Mouse (Mus musculus): ENCODE results near the gene Zbtb12. TPM values are rescaled to one million over a fixed set of nuclear protein-coding genes. Genes with fewer than 3 reads are reported as not detected.

Zbtb12 gene
- polyA plus RNA-seq, 2 experiments: 0.14 to 6.2 TPM

DNA sequence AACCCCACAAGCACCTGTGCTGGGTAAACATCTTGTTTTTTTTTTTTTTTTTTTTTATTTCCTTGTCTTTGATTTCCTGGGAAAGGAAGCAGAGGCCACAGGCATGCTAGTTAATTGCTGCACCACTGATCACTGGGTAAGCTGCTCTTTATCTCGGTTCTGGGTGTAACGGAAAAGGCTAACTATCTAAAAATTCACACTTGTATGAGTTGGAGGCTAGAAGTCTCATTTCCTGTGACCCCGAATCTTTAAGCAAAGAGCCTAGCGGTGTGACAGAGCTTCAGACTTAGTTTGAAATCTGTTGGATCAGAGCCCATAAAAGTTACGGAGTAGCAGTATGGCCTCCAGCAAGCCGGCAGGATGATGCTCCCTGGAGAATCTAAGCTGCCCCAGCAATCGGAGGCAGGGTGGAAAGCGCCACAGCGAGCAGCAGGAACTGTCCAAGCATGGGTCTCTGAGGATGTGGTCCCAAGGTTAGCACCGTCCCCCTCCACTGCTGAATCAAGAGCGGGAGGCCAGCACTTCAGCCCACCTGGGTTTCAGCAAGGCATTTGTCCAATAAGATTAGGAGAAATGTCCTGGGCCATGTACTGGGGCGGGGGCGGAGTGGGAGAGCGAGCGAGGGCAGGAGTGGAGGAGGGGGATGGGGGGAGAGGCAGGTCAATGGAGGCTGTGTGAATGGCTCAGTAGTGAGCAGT, 62.2 kb downstream of the Zbtb12 start:
- peak overlapping the region; percentile 32; the same call in 1 of the 2 replicates for H3K27ac ChIP-seq
- H3K9me3 ChIP-seq (ENCODE audit: control insufficient read depth, low read length): no peaks in the 10 kb centered on the region
- H3K36me3 ChIP-seq (replicated peaks; ENCODE audit: control insufficient read depth, insufficient read depth, low read depth): no peaks in the 10 kb centered on the region
- peak overlapping the region; percentile 70 for H3K4me2 ChIP-seq (ENCODE audit: low read depth)
- WGBS (ENCODE audit: insufficient replicate concordance): 7% methylated on average over 15 of the region's 15 CpGs
- DNase-seq (ENCODE audit: low read depth in 3 of 3, low spot score in 3 of 3) (no peak), ATAC-seq (ENCODE audit: insufficient read depth) (no peak)
- H3K4me3 ChIP-seq (ENCODE audit: insufficient read depth in 1 of 2, low read depth in 2 of 2, low read length in 2 of 2): peak overlapping the region; percentile 42 to 43
- TF ChIP-seq CTCF (IDR thresholded peaks at IDR 0.05; ENCODE audit: low read depth): no peak
- H3K9ac ChIP-seq (replicated peaks): peak overlapping the region; percentile 52
- H3K27me3 ChIP-seq (ENCODE audit: control insufficient read depth, insufficient read depth, low read length): no peaks in the 10 kb centered on the region
- peaks cover 4 to 6% of the 10 kb centered on the region in 2 experiments for H3K4me1 ChIP-seq (replicated peaks; ENCODE audit: control insufficient read depth in 2 of 2, insufficient read depth in 2 of 2, low read length in 1 of 2)

GRCm38 (mm10) chr17:34943128-34943815, 64.0 kb downstream of the Zbtb12 start:
- no peaks in the 10 kb centered on the region for H3K36me3 ChIP-seq (replicated peaks; ENCODE audit: control insufficient read depth, insufficient read depth, low read depth)
- no peak overlapping the region for H3K4me3 ChIP-seq (ENCODE audit: insufficient read depth in 1 of 2, low read depth in 2 of 2, low read length in 2 of 2)
- H3K27me3 ChIP-seq (ENCODE audit: control insufficient read depth, insufficient read depth, low read length): no peaks in the 10 kb centered on the region
- no peak for DNase-seq (ENCODE audit: low read depth in 3 of 3, low spot score in 3 of 3)
- H3K4me2 ChIP-seq (ENCODE audit: low read depth): no peak overlapping the region
- no peaks in the 10 kb centered on the region for H3K9me3 ChIP-seq (ENCODE audit: control insufficient read depth, low read length)
- H3K27ac ChIP-seq: no peak overlapping the region
- peaks cover 4 to 6% of the 10 kb centered on the region in 2 experiments for H3K4me1 ChIP-seq (replicated peaks; ENCODE audit: control insufficient read depth in 2 of 2, insufficient read depth in 2 of 2, low read length in 1 of 2)
- 74% methylated on average over 4 of the region's 4 CpGs for WGBS (ENCODE audit: insufficient replicate concordance)
- TF ChIP-seq EP300 (IDR thresholded peaks at IDR 0.05; ENCODE audit: low read depth) (no peak), CTCF (IDR thresholded peaks at IDR 0.05; ENCODE audit: low read depth) (no peak)
- no peak for ATAC-seq (ENCODE audit: insufficient read depth)
- no peak overlapping the region for H3K9ac ChIP-seq (replicated peaks)

DNA sequence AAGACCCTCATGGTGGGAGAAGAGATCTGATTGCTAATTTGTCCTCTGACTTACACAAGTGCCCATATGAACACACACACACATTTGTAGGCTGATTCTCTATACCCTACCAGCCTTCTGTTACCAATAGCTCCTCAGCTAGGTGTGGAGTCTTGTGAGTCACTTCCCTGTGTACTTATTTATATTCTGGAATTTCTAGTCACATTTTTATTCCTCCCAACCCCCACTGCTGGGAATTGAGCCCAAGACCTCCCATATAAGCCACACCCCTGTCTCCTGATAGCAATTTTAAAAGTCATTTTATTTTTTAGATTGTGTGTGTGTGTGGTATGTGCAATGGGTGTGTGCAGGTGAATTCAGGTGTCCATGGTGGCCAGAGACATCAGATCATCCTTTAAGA, 65.1 kb downstream of the Zbtb12 start:
- Histone ChIP-seq H3K27me3 (ENCODE audit: control insufficient read depth, insufficient read depth, low read length) (no peaks in the 10 kb centered on the region), H3K36me3 (replicated peaks; ENCODE audit: control insufficient read depth, insufficient read depth, low read depth) (no peaks in the 10 kb centered on the region), H3K9ac (replicated peaks) (no peak overlapping the region), H3K27ac (no peak overlapping the region), H3K9me3 (ENCODE audit: control insufficient read depth, low read length) (no peaks in the 10 kb centered on the region), H3K4me2 (ENCODE audit: low read depth) (no peak overlapping the region), H3K4me1 (replicated peaks; ENCODE audit: control insufficient read depth in 2 of 2, insufficient read depth in 2 of 2, low read length in 1 of 2) (peaks cover 4 to 6% of the 10 kb centered on the region in 2 experiments), H3K4me3 (ENCODE audit: insufficient read depth in 1 of 2, low read depth in 2 of 2, low read length in 2 of 2) (no peak overlapping the region)
- TF ChIP-seq CTCF (IDR thresholded peaks at IDR 0.05; ENCODE audit: low read depth) (no peak), EP300 (IDR thresholded peaks at IDR 0.05; ENCODE audit: low read depth) (no peak)
- ATAC-seq (ENCODE audit: insufficient read depth) (no peak), DNase-seq (ENCODE audit: low read depth in 3 of 3, low spot score in 3 of 3) (no peak)

Small RNA genes within 50 kb of the gene (microRNA-seq; reads per million reads assigned to microRNA genes)
- not detected for gene Mir6970
- 4.2 reads per million, percentile 3 among the genes with 10 or more reads in this experiment for gene Mir6971
- not detected for gene Mir6972

Other genes with a start within 250 kb of the Zbtb12 start
Only the 30 nearest of the 38 such genes appear.
- 0.17 and 0.21 TPM in 2 replicates for gene Tnxb, start 208.9 kb upstream of the Zbtb12 start, polyA plus RNA-seq (2012; rRNA removed)
- 0.10 and 0.13 TPM in 2 replicates for gene Tnxb, start 208.9 kb upstream of the Zbtb12 start, polyA plus RNA-seq (2014; fragmentation: Nextera tagmentation; extraction: Ambion mirVana)
- gene C4b, start 135.6 kb upstream of the Zbtb12 start, polyA plus RNA-seq (2012; rRNA removed): 2.6 and 2.9 TPM in 2 replicates
- gene C4b, start 135.6 kb upstream of the Zbtb12 start, polyA plus RNA-seq (2014; fragmentation: Nextera tagmentation; extraction: Ambion mirVana): 3.4 and 4.8 TPM in 2 replicates
- 0.02 TPM in 1 of 2 replicates, not detected in the other for gene Cyp21a1, start 74.9 kb upstream of the Zbtb12 start, polyA plus RNA-seq (2012; rRNA removed)
- gene Cyp21a1, start 74.9 kb upstream of the Zbtb12 start, polyA plus RNA-seq (2014; fragmentation: Nextera tagmentation; extraction: Ambion mirVana): not detected in 2 replicates
- 12.8 and 14.8 TPM in 2 replicates for gene Stk19, start 42.5 kb upstream of the Zbtb12 start, polyA plus RNA-seq (2012; rRNA removed)
- gene Stk19, start 42.5 kb upstream of the Zbtb12 start, polyA plus RNA-seq (2014; fragmentation: Nextera tagmentation; extraction: Ambion mirVana): 10.6 and 13.3 TPM in 2 replicates
- gene Dxo, start 42.5 kb upstream of the Zbtb12 start, polyA plus RNA-seq (2012; rRNA removed): 27.7 and 30.6 TPM in 2 replicates
- 24.0 and 28.1 TPM in 2 replicates for gene Dxo, start 42.5 kb upstream of the Zbtb12 start, polyA plus RNA-seq (2014; fragmentation: Nextera tagmentation; extraction: Ambion mirVana)
- 21.4 and 22.3 TPM in 2 replicates for gene Skiv2l, start 29.3 kb upstream of the Zbtb12 start, polyA plus RNA-seq (2012; rRNA removed)
- gene Skiv2l, start 29.3 kb upstream of the Zbtb12 start, polyA plus RNA-seq (2014; fragmentation: Nextera tagmentation; extraction: Ambion mirVana): 15.0 and 20.2 TPM in 2 replicates
- gene Nelfe, start 29.1 kb upstream of the Zbtb12 start, polyA plus RNA-seq (2012; rRNA removed): 26.9 and 37.5 TPM in 2 replicates
- 42.7 and 49.2 TPM in 2 replicates for gene Nelfe, start 29.1 kb upstream of the Zbtb12 start, polyA plus RNA-seq (2014; fragmentation: Nextera tagmentation; extraction: Ambion mirVana)
- 103 and 159 TPM in 2 replicates for gene Cfb, start 17.0 kb upstream of the Zbtb12 start, polyA plus RNA-seq (2012; rRNA removed)
- 138 and 146 TPM in 2 replicates for gene Cfb, start 17.0 kb upstream of the Zbtb12 start, polyA plus RNA-seq (2014; fragmentation: Nextera tagmentation; extraction: Ambion mirVana)
- gene Gm20547, start 2.6 kb downstream of the Zbtb12 start, polyA plus RNA-seq (2012; rRNA removed): 0.02 TPM in 2 replicates
- not detected in 2 replicates for gene Gm20547, start 2.6 kb downstream of the Zbtb12 start, polyA plus RNA-seq (2014; fragmentation: Nextera tagmentation; extraction: Ambion mirVana)
- 14.6 and 15.6 TPM in 2 replicates for gene C2, start 18.8 kb downstream of the Zbtb12 start, polyA plus RNA-seq (2012; rRNA removed)
- 14.1 and 15.8 TPM in 2 replicates for gene C2, start 18.8 kb downstream of the Zbtb12 start, polyA plus RNA-seq (2014; fragmentation: Nextera tagmentation; extraction: Ambion mirVana)
- gene Ehmt2, start 19.0 kb downstream of the Zbtb12 start, polyA plus RNA-seq (2012; rRNA removed): 28.5 and 29.7 TPM in 2 replicates
- gene Ehmt2, start 19.0 kb downstream of the Zbtb12 start, polyA plus RNA-seq (2014; fragmentation: Nextera tagmentation; extraction: Ambion mirVana): 10.2 TPM in 2 replicates
- 1.0 and 1.6 TPM in 2 replicates for gene Slc44a4, start 35.0 kb downstream of the Zbtb12 start, polyA plus RNA-seq (2012; rRNA removed)
- gene Slc44a4, start 35.0 kb downstream of the Zbtb12 start, polyA plus RNA-seq (2014; fragmentation: Nextera tagmentation; extraction: Ambion mirVana): 2.5 and 2.7 TPM in 2 replicates
- gene Neu1, start 51.8 kb downstream of the Zbtb12 start, polyA plus RNA-seq (2012; rRNA removed): 9.7 and 11.0 TPM in 2 replicates
- 10.1 and 10.4 TPM in 2 replicates for gene Neu1, start 51.8 kb downstream of the Zbtb12 start, polyA plus RNA-seq (2014; fragmentation: Nextera tagmentation; extraction: Ambion mirVana)
- 1.5 and 3.5 TPM in 2 replicates for gene Hspa1b, start 79.8 kb downstream of the Zbtb12 start, polyA plus RNA-seq (2012; rRNA removed)
- gene Hspa1b, start 79.8 kb downstream of the Zbtb12 start, polyA plus RNA-seq (2014; fragmentation: Nextera tagmentation; extraction: Ambion mirVana): not detected in 2 replicates
- not detected in 2 replicates for gene Gm20481, start 90.4 kb downstream of the Zbtb12 start, polyA plus RNA-seq (2012; rRNA removed)
- gene Gm20481, start 90.4 kb downstream of the Zbtb12 start, polyA plus RNA-seq (2014; fragmentation: Nextera tagmentation; extraction: Ambion mirVana): not detected in 2 replicates
- 0.90 and 2.5 TPM in 2 replicates for gene Hspa1a, start 92.7 kb downstream of the Zbtb12 start, polyA plus RNA-seq (2012; rRNA removed)
- gene Hspa1a, start 92.7 kb downstream of the Zbtb12 start, polyA plus RNA-seq (2014; fragmentation: Nextera tagmentation; extraction: Ambion mirVana): 0.38 and 0.41 TPM in 2 replicates
- 0.02 TPM in 1 of 2 replicates, not detected in the other for gene Hspa1l, start 93.2 kb downstream of the Zbtb12 start, polyA plus RNA-seq (2012; rRNA removed)
- 0.19 and 0.25 TPM in 2 replicates for gene Hspa1l, start 93.2 kb downstream of the Zbtb12 start, polyA plus RNA-seq (2014; fragmentation: Nextera tagmentation; extraction: Ambion mirVana)
- gene Lsm2, start 102.4 kb downstream of the Zbtb12 start, polyA plus RNA-seq (2012; rRNA removed): 81.5 and 121 TPM in 2 replicates
- 122 and 132 TPM in 2 replicates for gene Lsm2, start 102.4 kb downstream of the Zbtb12 start, polyA plus RNA-seq (2014; fragmentation: Nextera tagmentation; extraction: Ambion mirVana)
- 58.2 and 67.6 TPM in 2 replicates for gene Vars, start 121.5 kb downstream of the Zbtb12 start, polyA plus RNA-seq (2012; rRNA removed)
- gene Vars, start 121.5 kb downstream of the Zbtb12 start, polyA plus RNA-seq (2014; fragmentation: Nextera tagmentation; extraction: Ambion mirVana): 61.7 and 77.3 TPM in 2 replicates
- 0.12 and 0.18 TPM in 2 replicates for gene Vwa7, start 137.1 kb downstream of the Zbtb12 start, polyA plus RNA-seq (2012; rRNA removed)
- gene Vwa7, start 137.1 kb downstream of the Zbtb12 start, polyA plus RNA-seq (2014; fragmentation: Nextera tagmentation; extraction: Ambion mirVana): 0.09 TPM in 1 of 2 replicates, not detected in the other
- 2.3 and 2.7 TPM in 2 replicates for gene Sapcd1, start 148.5 kb downstream of the Zbtb12 start, polyA plus RNA-seq (2012; rRNA removed)
- gene Sapcd1, start 148.5 kb downstream of the Zbtb12 start, polyA plus RNA-seq (2014; fragmentation: Nextera tagmentation; extraction: Ambion mirVana): 2.5 and 2.7 TPM in 2 replicates
- gene Msh5, start 167.3 kb downstream of the Zbtb12 start, polyA plus RNA-seq (2012; rRNA removed): 3.3 and 4.3 TPM in 2 replicates
- gene Msh5, start 167.3 kb downstream of the Zbtb12 start, polyA plus RNA-seq (2014; fragmentation: Nextera tagmentation; extraction: Ambion mirVana): 2.3 and 2.9 TPM in 2 replicates
- 76.4 and 78.0 TPM in 2 replicates for gene Clic1, start 170.5 kb downstream of the Zbtb12 start, polyA plus RNA-seq (2012; rRNA removed)
- gene Clic1, start 170.5 kb downstream of the Zbtb12 start, polyA plus RNA-seq (2014; fragmentation: Nextera tagmentation; extraction: Ambion mirVana): 38.1 and 39.9 TPM in 2 replicates
- 12.0 and 12.3 TPM in 2 replicates for gene Ddah2, start 179.6 kb downstream of the Zbtb12 start, polyA plus RNA-seq (2012; rRNA removed)
- gene Ddah2, start 179.6 kb downstream of the Zbtb12 start, polyA plus RNA-seq (2014; fragmentation: Nextera tagmentation; extraction: Ambion mirVana): 16.1 and 17.3 TPM in 2 replicates
- 0.26 and 0.48 TPM in 2 replicates for gene Ly6g6c, start 185.9 kb downstream of the Zbtb12 start, polyA plus RNA-seq (2012; rRNA removed)
- 0.24 and 0.37 TPM in 2 replicates for gene Ly6g6c, start 185.9 kb downstream of the Zbtb12 start, polyA plus RNA-seq (2014; fragmentation: Nextera tagmentation; extraction: Ambion mirVana)
- 2.3 and 2.6 TPM in 2 replicates for gene Mpig6b, start 186.7 kb downstream of the Zbtb12 start, polyA plus RNA-seq (2012; rRNA removed)
- 4.0 and 6.6 TPM in 2 replicates for gene Mpig6b, start 186.7 kb downstream of the Zbtb12 start, polyA plus RNA-seq (2014; fragmentation: Nextera tagmentation; extraction: Ambion mirVana)
- 0.08 and 0.32 TPM in 2 replicates for gene Ly6g6e, start 197.4 kb downstream of the Zbtb12 start, polyA plus RNA-seq (2012; rRNA removed)
- gene Ly6g6e, start 197.4 kb downstream of the Zbtb12 start, polyA plus RNA-seq (2014; fragmentation: Nextera tagmentation; extraction: Ambion mirVana): not detected in 2 replicates
- gene Ly6g6d, start 198.6 kb downstream of the Zbtb12 start, polyA plus RNA-seq (2012; rRNA removed): 0.95 and 1.2 TPM in 2 replicates
- gene Ly6g6d, start 198.6 kb downstream of the Zbtb12 start, polyA plus RNA-seq (2014; fragmentation: Nextera tagmentation; extraction: Ambion mirVana): 0.28 and 0.77 TPM in 2 replicates
- gene Ly6g6f, start 206.1 kb downstream of the Zbtb12 start, polyA plus RNA-seq (2012; rRNA removed): 4.1 and 5.1 TPM in 2 replicates
- 5.0 and 6.3 TPM in 2 replicates for gene Ly6g6f, start 206.1 kb downstream of the Zbtb12 start, polyA plus RNA-seq (2014; fragmentation: Nextera tagmentation; extraction: Ambion mirVana)
- gene Abhd16a, start 209.8 kb downstream of the Zbtb12 start, polyA plus RNA-seq (2012; rRNA removed): 29.1 and 30.0 TPM in 2 replicates
- 42.3 and 44.3 TPM in 2 replicates for gene Abhd16a, start 209.8 kb downstream of the Zbtb12 start, polyA plus RNA-seq (2014; fragmentation: Nextera tagmentation; extraction: Ambion mirVana)

Data from liver, embryonic 14.5 days (tissue).